Mouse (Mus musculus) bone marrow macrophage, adult 2 months (primary cell): ENCODE results near the gene Ubap1.

Source experiments
- CTCF ChIP-seq: IDR thresholded peaks from 2 replicates; pipeline ENCODE4 v1.5.1; 2012; ENCODE audit warnings: low read depth, mild to moderate bottlenecking, low read length, moderate library complexity
- POLR2A ChIP-seq: IDR thresholded peaks from 2 replicates; pipeline ENCODE4 v1.6.1; 2012; ENCODE audit warnings: mild to moderate bottlenecking, low read depth, low read length, borderline replicate concordance

- TF ChIP-seq CTCF (no peak), POLR2A (no peak)
Observed at GRCm38 (mm10) chr4:41381213-41381950, 32.6 kb downstream of the Ubap1 start.
